Mouse (Mus musculus) hindbrain, embryonic 14.5 days (tissue): ENCODE data around the gene Jup. TPM values are rescaled to one million over a fixed set of nuclear protein-coding genes. Genes with fewer than 3 reads are reported as not detected.

ENCODE experiments used
- ATAC-seq: fragments of 200-750 bp; cut with Nextera tagmentation; 2 replicates; pipeline ENCODE4 v1.8.0; 2017; ENCODE audit warnings: moderate number of reproducible peaks, mild to moderate bottlenecking, moderate TSS enrichment, moderate library complexity; ENCODE audit not compliant: low FRiP score
- DNase-seq: peaks from one replicate; pipeline ENCODE4 v3.0.0-alpha.2; 2015; ENCODE audit warnings: low spot score
- H3K27ac ChIP-seq: fragments of 300-500 bp; sonication (generic); 2 replicates; pipeline ENCODE4 v1.5.1; 2014; ENCODE audit warnings: mild to moderate bottlenecking, moderate library complexity
- H3K27me3 ChIP-seq: fragments of 300-500 bp; sonication (generic); 2 replicates; pipeline ENCODE4 v1.6.1; 2014; ENCODE audit warnings: mild to moderate bottlenecking, low read length, mixed read lengths; ENCODE audit not compliant: control insufficient read depth, insufficient read depth
- H3K36me3 ChIP-seq: fragments of 300-500 bp; sonication (generic); replicated peaks from 2 replicates; pipeline ENCODE4 v1.6.1; 2014; ENCODE audit not compliant: control insufficient read depth, insufficient read depth
- H3K4me1 ChIP-seq: fragments of 300-500 bp; sonication (generic); replicated peaks from 2 replicates; pipeline ENCODE4 v1.6.1; 2014; ENCODE audit warnings: antibody characterized with exemption, low read length, mixed read lengths; ENCODE audit not compliant: control insufficient read depth, insufficient read depth
- H3K4me2 ChIP-seq: fragments of 300-500 bp; sonication (generic); replicated peaks from 2 replicates; pipeline ENCODE4 v1.6.1; 2014; ENCODE audit warnings: mild to moderate bottlenecking, moderate library complexity
- H3K4me3 ChIP-seq: fragments of 300-500 bp; sonication (generic); replicated peaks from 2 replicates; pipeline ENCODE4 v1.5.1; 2014; ENCODE audit warnings: mild to moderate bottlenecking, low read length
- H3K9ac ChIP-seq: fragments of 300-500 bp; sonication (generic); 2 replicates; pipeline ENCODE4 v1.6.1; 2014
- H3K9me3 ChIP-seq: fragments of 300-500 bp; sonication (generic); 2 replicates; pipeline ENCODE4 v1.6.1; 2016; ENCODE audit warnings: low read length; ENCODE audit not compliant: control insufficient read depth
- whole genome bisulfite sequencing: fragments of 180-500 bp; shearing (Covaris S2); extraction: QIAGEN DNeasy Blood & Tissue Kit; methylation state at CpG from one replicate; pipeline ENCODE4 v1.1.7; 2014; 5-methylcytosine and 5-hydroxymethylcytosine counted together
- polyA plus RNA-seq: library from polyadenylated mRNA; unstranded; fragments of >200 nt; fragmentation: Nextera tagmentation; extraction: Ambion mirVana; gene quantifications from 2 replicates; pipeline ENCODE4 v1.2.1, GENCODE M21; 2014

Gene Jup
- polyA plus RNA-seq, 1 experiment from 2014 or later: 59.6 TPM

- Histone ChIP-seq H3K36me3 (peaks cover 31% of the 10 kb centered on the region), H3K9me3 (no peaks in the 10 kb centered on the region), H3K4me1 (no peaks in the 10 kb centered on the region), H3K4me3 (no peak overlapping the region), H3K27me3 (no peaks in the 10 kb centered on the region), H3K4me2 (no peak overlapping the region), H3K9ac (no peak overlapping the region), H3K27ac (0 out of 2 replicates have a peak overlapping the region, but pooled peaks have one; percentile 5)
- no peak for ATAC-seq
- WGBS: 62% methylated on average over 9 of the region's 9 CpGs
- DNase-seq: no peak
Measured at GRCm38 (mm10) chr11:100428612-100429199, 31.1 kb upstream of the Jup start.

- H3K27me3 ChIP-seq: no peaks in the 10 kb centered on the region
- 90% methylated on average over 3 of the region's 3 CpGs for WGBS
Measured at GRCm38 (mm10) chr11:100426820-100427219, 29.3 kb upstream of the Jup start.

GRCm38 (mm10) chr11:100425851-100426250 is 28.3 kb upstream of the Jup start:
- no peak overlapping the region for H3K4me2 ChIP-seq
- H3K4me1 ChIP-seq: no peaks in the 10 kb centered on the region
- WGBS: 35% methylated on average over 7 of the region's 7 CpGs
- DNase-seq: no peak
- peaks cover 14% of the 10 kb centered on the region for H3K36me3 ChIP-seq
- no peak overlapping the region for H3K4me3 ChIP-seq
- H3K9me3 ChIP-seq: no peaks in the 10 kb centered on the region
- no peak overlapping the region for H3K27ac ChIP-seq
- no peak overlapping the region for H3K9ac ChIP-seq
- ATAC-seq: no peak
- H3K27me3 ChIP-seq: no peaks in the 10 kb centered on the region

More at GRCm38 (mm10) chr11:100426820-100427219, 29.3 kb upstream of the Jup start:
- Histone ChIP-seq H3K4me2 (no peak overlapping the region), H3K9me3 (no peaks in the 10 kb centered on the region), H3K4me1 (no peaks in the 10 kb centered on the region), H3K36me3 (peaks cover 19% of the 10 kb centered on the region), H3K27ac (no peak overlapping the region), H3K9ac (no peak overlapping the region), H3K4me3 (no peak overlapping the region)
- DNase-seq (no peak), ATAC-seq (no peak)

GRCm38 (mm10) chr11:100423836-100424235 is 26.3 kb upstream of the Jup start:
- ATAC-seq (no peak), DNase-seq (no peak)
- no peak overlapping the region for H3K27ac ChIP-seq
- H3K9ac ChIP-seq: no peak overlapping the region
- H3K36me3 ChIP-seq: no peaks in the 10 kb centered on the region
- H3K27me3 ChIP-seq: no peaks in the 10 kb centered on the region
- no peak overlapping the region for H3K4me3 ChIP-seq
- WGBS: 89% methylated on average over 7 of the region's 7 CpGs
- H3K9me3 ChIP-seq: no peaks in the 10 kb centered on the region
- no peak overlapping the region for H3K4me2 ChIP-seq
- no peaks in the 10 kb centered on the region for H3K4me1 ChIP-seq

GRCm38 (mm10) chr11:100421537-100421936 is 24.0 kb upstream of the Jup start:
- Histone ChIP-seq H3K4me2 (no peak overlapping the region), H3K27me3 (peaks cover 5% of the 10 kb centered on the region; the same call in 1 of the 2 replicates), H3K36me3 (no peaks in the 10 kb centered on the region), H3K4me1 (no peaks in the 10 kb centered on the region), H3K27ac (no peak overlapping the region), H3K9me3 (no peaks in the 10 kb centered on the region), H3K9ac (no peak overlapping the region), H3K4me3 (no peak overlapping the region)
- WGBS: 34% methylated on average over 8 of the region's 8 CpGs
- ATAC-seq (no peak), DNase-seq (no peak)

GRCm38 (mm10) chr11:100414914-100415822 is 17.6 kb upstream of the Jup start, which contains the start of gene Fkbp10:
Gene Fkbp10, plus strand, starts transcription at chr11:100415697.
- ATAC-seq (peak; percentile 61; the same call in 1 of the 2 replicates), DNase-seq (no peak)
- H3K4me1 ChIP-seq: peaks cover 9% of the 10 kb centered on the region
- peak within 1 kb of the TSS; percentile 54 for H3K9ac ChIP-seq
- H3K27me3 ChIP-seq: peaks cover 24% of the 10 kb centered on the region
- 2% methylated on average over 31 of the region's 31 CpGs for WGBS
- H3K9me3 ChIP-seq: no peaks in the 10 kb centered on the region
- H3K4me2 ChIP-seq: peak within 1 kb of the TSS; percentile 47
- H3K36me3 ChIP-seq: no peaks in the 10 kb centered on the region
- peak within 1 kb of the TSS; percentile 39 for H3K4me3 ChIP-seq
- peak within 1 kb of the TSS; percentile 16 for H3K27ac ChIP-seq

- H3K27ac ChIP-seq: peak within 1 kb of the TSS; percentile 16
- peaks cover 9% of the 10 kb centered on the region for H3K4me1 ChIP-seq
- peak; percentile 78 for DNase-seq
- H3K27me3 ChIP-seq: peaks cover 24% of the 10 kb centered on the region
- 2% methylated on average over 88 of the region's 93 CpGs for WGBS
- H3K36me3 ChIP-seq: peaks cover 3% of the 10 kb centered on the region; the same call in 1 of the 2 replicates
- peak within 1 kb of the TSS; percentile 47 for H3K4me2 ChIP-seq
- ATAC-seq: peak; percentile 93
- no peaks in the 10 kb centered on the region for H3K9me3 ChIP-seq
- H3K9ac ChIP-seq: peak within 1 kb of the TSS; percentile 54
- H3K4me3 ChIP-seq: peak within 1 kb of the TSS; percentile 39
Measured at GRCm38 (mm10) chr11:100414021-100414913, 16.7 kb upstream of the Jup start, which contains the start of gene P3h4. Gene P3h4, minus strand, starts transcription at chr11:100414836.

GRCm38 (mm10) chr11:100413541-100413940 is 16.0 kb upstream of the Jup start:
- DNase-seq (no peak), ATAC-seq (no peak)
- Histone ChIP-seq H3K9ac (peak overlapping the region; percentile 54), H3K4me3 (peak overlapping the region; percentile 39), H3K27me3 (peaks cover 24% of the 10 kb centered on the region), H3K9me3 (no peaks in the 10 kb centered on the region), H3K27ac (no peak overlapping the region), H3K4me1 (peaks cover 9% of the 10 kb centered on the region), H3K36me3 (peaks cover 10% of the 10 kb centered on the region), H3K4me2 (peak overlapping the region; percentile 47)
- WGBS: 77% methylated on average over 11 of the region's 11 CpGs
